Mouse (Mus musculus): ENCODE data around the gene Uqcrc2.

Uqcrc2 gene

GRCm38 (mm10) chr7:120634711-120635361 lies at the start of gene Uqcrc2:
Uqcrc2 (plus strand) TSS chr7:120635176.
- in situ Hi-C loops (cut with MboI; ENCODE audit: low sequenced_read_pairs) = no loop called here

GRCm38 (mm10) chr7:120597203-120597743 lies 37.7 kb upstream of the Uqcrc2 start:
- in situ Hi-C loops (cut with MboI; ENCODE audit: low sequenced_read_pairs) = no loop called here

- in situ Hi-C loops (cut with MboI; ENCODE audit: low sequenced_read_pairs) = no loop called here
Observed at GRCm38 (mm10) chr7:120597744-120598243, 37.2 kb upstream of the Uqcrc2 start.

GRCm38 (mm10) chr7:120598355-120598754 lies 36.6 kb upstream of the Uqcrc2 start:
- in situ Hi-C loops (cut with MboI; ENCODE audit: low sequenced_read_pairs) = no loop called here

- in situ Hi-C loops (cut with MboI; ENCODE audit: low sequenced_read_pairs) = no loop called here
Observed at GRCm38 (mm10) chr7:120620075-120620771, 14.8 kb upstream of the Uqcrc2 start.

- in situ Hi-C loops (cut with MboI; ENCODE audit: low sequenced_read_pairs) = no loop called here
Observed at GRCm38 (mm10) chr7:120620841-120621240, 14.1 kb upstream of the Uqcrc2 start.

- in situ Hi-C loops (cut with MboI; ENCODE audit: low sequenced_read_pairs) = no loop called here
Observed at GRCm38 (mm10) chr7:120632518-120632917, 2.5 kb upstream of the Uqcrc2 start.

GRCm38 (mm10) chr7:120634301-120634700 lies 675 bp upstream of the Uqcrc2 start:
- in situ Hi-C loops (cut with MboI; ENCODE audit: low sequenced_read_pairs) = no loop called here

- in situ Hi-C loops (cut with MboI; ENCODE audit: low sequenced_read_pairs) = no loop called here
Observed at GRCm38 (mm10) chr7:120635362-120635781, 396 bp downstream of the Uqcrc2 start.

GRCm38 (mm10) chr7:120635821-120636220 lies 845 bp downstream of the Uqcrc2 start:
- in situ Hi-C loops (cut with MboI; ENCODE audit: low sequenced_read_pairs) = no loop called here

GRCm38 (mm10) chr7:120643217-120643616 lies 8.2 kb downstream of the Uqcrc2 start:
- in situ Hi-C loops (cut with MboI; ENCODE audit: low sequenced_read_pairs) = no loop called here

- in situ Hi-C loops (cut with MboI; ENCODE audit: low sequenced_read_pairs) = no loop called here
Observed at GRCm38 (mm10) chr7:120647849-120648248, 12.9 kb downstream of the Uqcrc2 start.

GRCm38 (mm10) chr7:120662079-120662478 lies 27.1 kb downstream of the Uqcrc2 start:
- in situ Hi-C loops (cut with MboI; ENCODE audit: low sequenced_read_pairs) = no loop called here

- in situ Hi-C loops (cut with MboI; ENCODE audit: low sequenced_read_pairs) = loop anchor here (5.0 kb wide), 1 partner anchor 162 kb away; no protein-coding TSS in a partner anchor
Observed at GRCm38 (mm10) chr7:120670153-120670875, 35.3 kb downstream of the Uqcrc2 start, which contains the start of gene Pdzd9. Pdzd9 (minus strand) TSS chr7:120670343.

GRCm38 (mm10) chr7:120671271-120671670 lies 36.3 kb downstream of the Uqcrc2 start:
- in situ Hi-C loops (cut with MboI; ENCODE audit: low sequenced_read_pairs) = loop anchor here (5.0 kb wide), 1 partner anchor 161 kb away; no protein-coding TSS in a partner anchor

GRCm38 (mm10) chr7:120677001-120677643 lies 42.1 kb downstream of the Uqcrc2 start, which contains the start of gene Mosmo:
Mosmo (plus strand) TSS chr7:120677618.
- in situ Hi-C loops (cut with MboI; ENCODE audit: low sequenced_read_pairs) = no loop called here

- in situ Hi-C loops (cut with MboI; ENCODE audit: low sequenced_read_pairs) = no loop called here
Observed at GRCm38 (mm10) chr7:120677764-120678531, 43.0 kb downstream of the Uqcrc2 start.

- in situ Hi-C loops (cut with MboI; ENCODE audit: low sequenced_read_pairs) = no loop called here
Observed at GRCm38 (mm10) chr7:120679023-120679422, 44.0 kb downstream of the Uqcrc2 start.

- in situ Hi-C loops (cut with MboI; ENCODE audit: low sequenced_read_pairs) = no loop called here
Observed at GRCm38 (mm10) chr7:120682002-120682401, 47.0 kb downstream of the Uqcrc2 start.

GRCm38 (mm10) chr7:120684731-120685161 lies 49.8 kb downstream of the Uqcrc2 start:
- in situ Hi-C loops (cut with MboI; ENCODE audit: low sequenced_read_pairs) = no loop called here
